Mouse (Mus musculus): ENCODE data around the gene Ppie. TPM values are rescaled to one million over a fixed set of nuclear protein-coding genes. Genes with fewer than 3 reads are reported as not detected.
"Not testable (repeated sequence)": the region's sequence is repeated elsewhere in the genome, so short reads cannot be mapped to it uniquely, and the experiment has no call there.

Ppie gene
- 13.0 and 15.3 TPM in 2 replicates for polyA plus RNA-seq (2012; rRNA removed)

- WGBS, result under 1% methylated on average over 34 of the region's 34 CpGs
- Histone ChIP-seq H3K4me1 (ENCODE audit: control insufficient read depth, insufficient read depth, low read length) (peaks cover 5% of the 10 kb centered on the region), H3K4me3 (replicated peaks; ENCODE audit: extremely low read depth, low read depth, low read length) (peak within 1 kb of the TSS; percentile 70)
- peak; percentile 83; the same call in 1 of the 2 replicates for TF ChIP-seq POLR2A (IDR thresholded peaks at IDR 0.05; ENCODE audit: borderline replicate concordance, extremely low read depth, low read depth, low read length)
- no peak for TF ChIP-seq CTCF (IDR thresholded peaks at IDR 0.05; ENCODE audit: insufficient read depth, low read length)
- DNase-seq, result peak; percentile 72
Observed at GRCm38 (mm10) chr4:123139513-123140154, at the start of gene Ppie. TSS of gene Ppie (minus strand) at chr4:123139951.

GRCm38 (mm10) chr4:123184816-123185215 lies 45.1 kb upstream of the Ppie start:
- TF ChIP-seq POLR2A (IDR thresholded peaks at IDR 0.05; ENCODE audit: borderline replicate concordance, extremely low read depth, low read depth, low read length) (no peak), CTCF (IDR thresholded peaks at IDR 0.05; ENCODE audit: insufficient read depth, low read length) (no peak)
- no peak for DNase-seq
- 41% methylated on average over 3 of the region's 3 CpGs for WGBS
- H3K4me1 ChIP-seq (ENCODE audit: control insufficient read depth, insufficient read depth, low read length), result peaks cover 5% of the 10 kb centered on the region; the same call in 1 of the 2 replicates
- H3K4me3 ChIP-seq (replicated peaks; ENCODE audit: extremely low read depth, low read depth, low read length), result no peak overlapping the region

DNA sequence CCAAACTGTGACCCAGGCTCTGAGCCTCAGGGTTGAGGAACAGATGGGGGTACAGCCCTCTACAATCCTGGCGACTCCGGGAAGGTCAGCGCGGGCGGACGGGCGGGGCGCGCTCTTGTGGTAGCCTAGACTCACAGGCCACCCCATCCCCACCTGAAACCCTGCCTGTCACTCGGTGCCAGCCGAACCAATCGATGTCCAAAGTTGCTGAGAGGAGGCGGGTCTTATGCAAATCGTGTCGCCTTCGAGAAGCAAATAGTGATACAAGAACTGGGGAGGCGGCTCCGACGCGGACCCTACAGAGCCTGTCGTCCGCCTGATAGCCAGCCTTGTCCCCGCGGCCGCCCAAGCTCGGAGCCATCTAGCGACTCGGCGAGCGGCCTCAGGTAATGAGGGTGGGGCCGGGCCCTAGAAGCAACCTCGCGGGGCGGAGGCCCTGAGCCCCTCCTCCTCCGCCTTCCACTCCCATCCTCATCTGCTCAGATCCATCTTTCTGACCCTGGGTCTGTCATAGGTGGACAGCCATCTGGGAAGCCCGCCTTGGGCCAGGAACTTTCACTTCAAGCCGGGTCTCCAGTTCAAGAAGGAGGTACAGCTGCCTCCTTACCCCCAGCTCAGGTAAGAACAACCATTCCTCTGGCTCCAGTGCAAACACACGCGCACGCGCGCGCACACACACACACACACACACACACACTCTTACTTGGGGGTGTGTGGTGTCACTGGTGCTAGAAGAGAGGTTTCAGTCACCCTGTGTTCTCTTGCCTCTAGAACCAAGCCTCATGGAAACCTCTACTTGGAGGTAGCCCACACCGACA lies 43.7 kb upstream of the Ppie start:
- H3K4me3 ChIP-seq (replicated peaks; ENCODE audit: extremely low read depth, low read depth, low read length), result peak overlapping the region; percentile 14
- peak; percentile 52 for DNase-seq
- 9% methylated on average over 44 of the region's 44 CpGs for WGBS
- peaks cover 5% of the 10 kb centered on the region; the same call in 1 of the 2 replicates for H3K4me1 ChIP-seq (ENCODE audit: control insufficient read depth, insufficient read depth, low read length)
- no peak for TF ChIP-seq CTCF (IDR thresholded peaks at IDR 0.05; ENCODE audit: insufficient read depth, low read length)
- TF ChIP-seq POLR2A (IDR thresholded peaks at IDR 0.05; ENCODE audit: borderline replicate concordance, extremely low read depth, low read depth, low read length), result no peak

GRCm38 (mm10) chr4:123182328-123183238 lies 42.8 kb upstream of the Ppie start, which contains the start of gene Hpcal4:
TSS of gene Hpcal4 (plus strand) at chr4:123183227.
- DNase-seq, result peak; percentile 11
- peak within 1 kb of the TSS; percentile 37 for H3K4me3 ChIP-seq (replicated peaks; ENCODE audit: extremely low read depth, low read depth, low read length)
- WGBS, result under 1% methylated on average over 44 of the region's 44 CpGs
- no peak for TF ChIP-seq CTCF (IDR thresholded peaks at IDR 0.05; ENCODE audit: insufficient read depth, low read length)
- TF ChIP-seq POLR2A (IDR thresholded peaks at IDR 0.05; ENCODE audit: borderline replicate concordance, extremely low read depth, low read depth, low read length), result no peak
- H3K4me1 ChIP-seq (ENCODE audit: control insufficient read depth, insufficient read depth, low read length), result peaks cover 5% of the 10 kb centered on the region; the same call in 1 of the 2 replicates

DNA sequence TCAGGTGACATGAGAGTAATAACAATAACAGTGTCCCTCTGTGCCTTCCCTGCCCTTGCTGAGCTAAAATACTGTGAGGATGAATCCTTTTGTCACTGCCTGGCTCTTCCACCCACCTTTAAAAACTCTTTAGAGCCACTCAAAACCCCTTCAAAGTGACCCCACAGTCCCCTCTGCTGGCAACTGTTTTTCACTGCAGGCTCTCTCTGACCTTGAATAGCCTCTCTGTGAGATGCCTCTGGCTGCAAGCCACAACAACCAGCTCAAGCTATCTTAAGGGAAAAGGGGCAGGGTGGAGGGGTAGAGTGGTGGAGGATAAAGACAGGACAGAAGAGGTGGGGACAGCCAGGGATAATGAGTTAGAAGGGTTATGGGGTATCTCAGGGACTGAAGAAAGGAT lies 32.1 kb upstream of the Ppie start:
- no peak for DNase-seq

GRCm38 (mm10) chr4:123164157-123164556 lies 24.4 kb upstream of the Ppie start:
- WGBS, result 62% methylated on average over 15 of the region's 15 CpGs
- no peaks in the 10 kb centered on the region; the same call in 1 of the 2 replicates for H3K4me1 ChIP-seq (ENCODE audit: control insufficient read depth, insufficient read depth, low read length)
- TF ChIP-seq CTCF (IDR thresholded peaks at IDR 0.05; ENCODE audit: insufficient read depth, low read length) (no peak), POLR2A (IDR thresholded peaks at IDR 0.05; ENCODE audit: borderline replicate concordance, extremely low read depth, low read depth, low read length) (no peak)
- no peak for DNase-seq
- no peak overlapping the region for H3K4me3 ChIP-seq (replicated peaks; ENCODE audit: extremely low read depth, low read depth, low read length)

More for the DNA sequence above, 32.1 kb upstream of the Ppie start:
- TF ChIP-seq CTCF (IDR thresholded peaks at IDR 0.05; ENCODE audit: insufficient read depth, low read length) (no peak), POLR2A (IDR thresholded peaks at IDR 0.05; ENCODE audit: borderline replicate concordance, extremely low read depth, low read depth, low read length) (no peak)
- Histone ChIP-seq H3K4me1 (ENCODE audit: control insufficient read depth, insufficient read depth, low read length) (no peaks in the 10 kb centered on the region), H3K4me3 (replicated peaks; ENCODE audit: extremely low read depth, low read depth, low read length) (no peak overlapping the region)

GRCm38 (mm10) chr4:123162305-123162917 lies 22.7 kb upstream of the Ppie start:
- Histone ChIP-seq H3K4me3 (replicated peaks; ENCODE audit: extremely low read depth, low read depth, low read length) (no peak overlapping the region), H3K4me1 (ENCODE audit: control insufficient read depth, insufficient read depth, low read length) (no peaks in the 10 kb centered on the region; the same call in 1 of the 2 replicates)
- DNase-seq, result no peak
- 12% methylated on average over 15 of the region's 15 CpGs for WGBS
- TF ChIP-seq POLR2A (IDR thresholded peaks at IDR 0.05; ENCODE audit: borderline replicate concordance, extremely low read depth, low read depth, low read length) (no peak), CTCF (IDR thresholded peaks at IDR 0.05; ENCODE audit: insufficient read depth, low read length) (no peak)

GRCm38 (mm10) chr4:123161251-123161650 lies 21.5 kb upstream of the Ppie start:
- H3K4me3 ChIP-seq (replicated peaks; ENCODE audit: extremely low read depth, low read depth, low read length); H3K4me1 ChIP-seq (ENCODE audit: control insufficient read depth, insufficient read depth, low read length); DNase-seq: not testable (repeated sequence)
- 72% methylated on average over 3 of the region's 3 CpGs for WGBS

DNA sequence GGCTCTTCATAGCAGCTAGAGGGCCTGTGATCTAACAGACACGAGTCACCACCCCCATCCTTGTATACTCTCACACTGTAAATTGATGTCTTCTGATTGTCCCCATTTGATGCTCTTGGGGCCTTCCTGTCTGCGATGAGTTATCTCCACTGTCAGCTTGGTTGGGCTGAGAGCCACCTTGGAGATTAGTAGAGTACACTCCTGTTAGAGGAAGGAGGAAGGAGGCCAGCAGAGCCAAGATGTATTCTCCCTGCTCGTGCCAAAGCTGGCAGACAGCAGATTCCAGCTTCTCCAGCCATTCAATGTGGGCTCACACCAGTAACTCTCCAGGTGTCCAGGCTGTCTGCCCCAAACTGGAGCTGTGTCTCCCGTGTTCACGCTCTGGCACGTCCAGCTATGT lies 20.8 kb upstream of the Ppie start:
- TF ChIP-seq POLR2A (IDR thresholded peaks at IDR 0.05; ENCODE audit: borderline replicate concordance, extremely low read depth, low read depth, low read length) (no peak), CTCF (IDR thresholded peaks at IDR 0.05; ENCODE audit: insufficient read depth, low read length) (no peak)
- WGBS, result 69% methylated on average over 6 of the region's 6 CpGs
- H3K4me1 ChIP-seq (ENCODE audit: control insufficient read depth, insufficient read depth, low read length), result no peaks in the 10 kb centered on the region; the same call in 1 of the 2 replicates
- no peak overlapping the region for H3K4me3 ChIP-seq (replicated peaks; ENCODE audit: extremely low read depth, low read depth, low read length)
- no peak for DNase-seq
